Mouse (Mus musculus) urinary bladder, adult 2 months (tissue): ENCODE results near the gene Mn1. TPM values are rescaled to one million over a fixed set of nuclear protein-coding genes. Genes with fewer than 3 reads are reported as not detected.

Experiments used
- DNase-seq: peaks from one replicate; pipeline ENCODE4 v3.0.0; 2022; ENCODE audit warnings: low spot score
- polyA plus RNA-seq: library from polyadenylated mRNA; depleted of rRNA; stranded (reverse); fragments of >200 nt; gene quantifications from 2 replicates; pipeline ENCODE4 v1.2.3, GENCODE M21; 2012; rRNA removed

Mn1 gene
- polyA plus RNA-seq, 1 experiment: 4.9 TPM

GRCm38 (mm10) chr5:111489022-111489616 is 72.0 kb downstream of the Mn1 start:
- no peak for DNase-seq

GRCm38 (mm10) chr5:111490599-111490998 is 73.4 kb downstream of the Mn1 start:
- DNase-seq: no peak

- DNase-seq: no peak
Measured at GRCm38 (mm10) chr5:111491485-111491884, 74.3 kb downstream of the Mn1 start.

GRCm38 (mm10) chr5:111500036-111500435 is 82.9 kb downstream of the Mn1 start:
- DNase-seq: no peak

- DNase-seq: no peak
Measured at GRCm38 (mm10) chr5:111501691-111502441, 84.7 kb downstream of the Mn1 start.

GRCm38 (mm10) chr5:111505241-111505640 is 88.1 kb downstream of the Mn1 start:
- no peak for DNase-seq

- no peak for DNase-seq
Measured at GRCm38 (mm10) chr5:111505824-111506223, 88.7 kb downstream of the Mn1 start.

- no peak for DNase-seq
Measured at GRCm38 (mm10) chr5:111506410-111506809, 89.2 kb downstream of the Mn1 start.

Other genes with a start within 250 kb of the Mn1 start
- 65.4 and 80.2 TPM in 2 replicates for gene Pitpnb, start 86.6 kb upstream of the Mn1 start, polyA plus RNA-seq